Mouse (Mus musculus) liver, adult 2 months (tissue): Measurements from ENCODE around the gene Mapre3. TPM values are rescaled to one million over a fixed set of nuclear protein-coding genes. Genes with fewer than 3 reads are reported as not detected.

Source experiments
- DNase-seq: peaks from one replicate; pipeline ENCODE4 v3.0.0-alpha.2; 2011; ENCODE audit warnings: low read depth, low spot score; ENCODE audit errors: extremely low read depth
- H3K27ac ChIP-seq: fragments of 200-500 bp; replicated peaks from 2 replicates; pipeline ENCODE4 v1.5.1; 2012; ENCODE audit warnings: low read depth, mild to moderate bottlenecking, control low read depth, inconsistent platforms, low read length; ENCODE audit not compliant: insufficient read depth
- H3K27me3 ChIP-seq: fragments of 200-500 bp; 2 replicates; pipeline ENCODE4 v1.6.1; 2012; ENCODE audit warnings: mild to moderate bottlenecking, moderate library complexity, low read length, inconsistent platforms; ENCODE audit not compliant: control insufficient read depth, insufficient read depth
- H3K36me3 ChIP-seq: fragments of 200-500 bp; 2 replicates; pipeline ENCODE4 v1.6.1; 2012; ENCODE audit warnings: low read length, inconsistent platforms; ENCODE audit not compliant: control insufficient read depth, insufficient read depth
- H3K4me1 ChIP-seq: fragments of 200-500 bp; 2 replicates; pipeline ENCODE4 v1.6.1; 2011; ENCODE audit warnings: low read length; ENCODE audit not compliant: control insufficient read depth, insufficient read depth
- H3K4me3 ChIP-seq: fragments of 200-500 bp; 2 replicates; pipeline ENCODE4 v1.5.1; 2011; ENCODE audit warnings: low read depth, mild to moderate bottlenecking, control low read depth, low read length, moderate library complexity; ENCODE audit not compliant: insufficient read depth
- H3K79me2 ChIP-seq: fragments of 200-500 bp; 2 replicates; pipeline ENCODE4 v1.6.1; 2012; ENCODE audit warnings: inconsistent platforms, mild to moderate bottlenecking, low read length, moderate library complexity; ENCODE audit not compliant: control insufficient read depth, insufficient read depth
- H3K9ac ChIP-seq: fragments of 200-500 bp; 2 replicates; pipeline ENCODE4 v1.6.1; 2012; ENCODE audit warnings: low read depth, mild to moderate bottlenecking, control low read depth, inconsistent platforms, low read length
- CTCF ChIP-seq: fragments of 200-500 bp; IDR thresholded peaks from 2 replicates; pipeline ENCODE4 v1.5.1; 2011; ENCODE audit warnings: low read depth, low read length, control low read depth
- POLR2A ChIP-seq: fragments of 200-500 bp; IDR thresholded peaks from 2 replicates; pipeline ENCODE4 v1.6.1; 2011; ENCODE audit warnings: low read length, control low read depth; ENCODE audit not compliant: insufficient read depth; ENCODE audit errors: extremely low read depth
- WGBS: fragments of 180-500 bp; shearing (Covaris S2); methylation state at CpG from one replicate; pipeline ENCODE4 v1.1.7; 2018; 5-methylcytosine and 5-hydroxymethylcytosine counted together
- polyA plus RNA-seq: library from polyadenylated mRNA; depleted of rRNA; stranded (reverse); fragments of >200 nt; gene quantifications from 2 replicates; pipeline ENCODE4 v1.2.3, GENCODE M21; 2012
- total RNA-seq: library from RNA; depleted of rRNA; stranded (reverse); fragments of >200 nt; gene quantifications from 2 replicates; pipeline ENCODE4 v1.2.3, GENCODE M21; 2014

Mapre3 gene
- total and polyA plus RNA-seq, 2 experiments: 5.7 to 48.5 TPM

GRCm38 (mm10) chr5:30866871-30867270 lies 52.4 kb downstream of the Mapre3 start:
- WGBS: 91% methylated on average over 3 of the region's 3 CpGs
- no peak overlapping the region for H3K27ac ChIP-seq
- TF ChIP-seq POLR2A (no peak), CTCF (no peak)
- peaks cover 4% of the 10 kb centered on the region; the same call in 1 of the 2 replicates for H3K4me1 ChIP-seq
- H3K36me3 ChIP-seq: peaks cover 16% of the 10 kb centered on the region
- H3K27me3 ChIP-seq: no peaks in the 10 kb centered on the region
- peaks cover 6% of the 10 kb centered on the region; the same call in 1 of the 2 replicates for H3K79me2 ChIP-seq
- H3K4me3 ChIP-seq: no peak overlapping the region
- H3K9ac ChIP-seq: no peak overlapping the region
- no peak for DNase-seq

DNA sequence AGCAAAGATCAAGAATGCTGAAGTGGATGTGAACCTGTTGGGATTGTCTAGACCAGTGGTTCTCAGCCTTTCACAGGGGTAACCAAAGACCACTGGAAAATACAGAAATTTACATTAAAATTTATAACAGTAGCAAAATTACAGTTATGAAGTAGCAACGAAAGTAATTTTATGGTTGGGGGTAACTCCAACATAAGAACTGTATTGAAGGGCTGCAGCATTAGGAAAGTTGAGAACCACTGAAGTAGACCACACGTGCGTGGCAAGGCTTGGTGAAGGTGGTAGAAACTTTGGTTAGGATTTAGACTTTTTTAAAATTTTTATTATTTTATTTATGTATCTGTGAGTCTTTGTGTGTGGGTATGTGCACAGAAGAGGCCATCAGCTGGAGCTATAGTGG lies 53.3 kb downstream of the Mapre3 start, which contains the start of gene Tmem214:
Gene Tmem214, plus strand, starts transcription at position 301 of the 400 bp plus-strand sequence.
- no peak for DNase-seq
- no peak for TF ChIP-seq CTCF
- TF ChIP-seq POLR2A: no peak
- Histone ChIP-seq H3K79me2 (peaks cover 6% of the 10 kb centered on the region; the same call in 1 of the 2 replicates), H3K9ac (no peak within 1 kb of the TSS), H3K27me3 (no peaks in the 10 kb centered on the region), H3K27ac (no peak within 1 kb of the TSS; the same call in 1 of the 2 replicates), H3K4me3 (no peak within 1 kb of the TSS), H3K36me3 (peaks cover 14% of the 10 kb centered on the region; the same call in 1 of the 2 replicates), H3K4me1 (peaks cover 4% of the 10 kb centered on the region; the same call in 1 of the 2 replicates)
- WGBS: 98% methylated on average over 3 of the region's 3 CpGs

DNA sequence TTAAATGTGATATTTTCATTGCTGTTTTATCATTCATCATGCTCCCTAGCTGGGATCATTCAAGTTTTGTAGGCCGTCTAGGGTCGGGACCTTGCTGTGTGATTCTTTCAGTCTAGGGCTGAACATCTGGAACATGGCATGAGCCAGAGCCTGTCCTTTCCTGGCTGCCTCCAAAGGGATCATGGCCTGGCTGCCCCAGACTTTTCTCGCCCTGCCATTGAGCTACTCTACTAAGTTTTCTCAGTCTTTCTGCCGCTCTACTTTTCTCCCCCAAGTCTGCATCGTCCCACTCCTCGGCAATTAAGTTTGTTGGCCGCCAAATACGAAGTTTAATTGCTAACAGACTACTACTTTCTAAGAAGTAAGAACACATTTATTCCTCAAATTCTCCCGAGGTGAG lies 54.5 kb downstream of the Mapre3 start:
- Histone ChIP-seq H3K4me3 (peak overlapping the region; percentile 80; the same call in 1 of the 2 replicates), H3K27me3 (no peaks in the 10 kb centered on the region), H3K27ac (peak overlapping the region; percentile 25), H3K36me3 (peaks cover 23% of the 10 kb centered on the region), H3K79me2 (peaks cover 6% of the 10 kb centered on the region; the same call in 1 of the 2 replicates), H3K4me1 (peaks cover 4% of the 10 kb centered on the region; the same call in 1 of the 2 replicates), H3K9ac (peak overlapping the region; percentile 17; the same call in 1 of the 2 replicates)
- peak; percentile 41 for DNase-seq
- 16% methylated on average over 9 of the region's 9 CpGs for WGBS
- TF ChIP-seq CTCF (no peak), POLR2A (no peak)

DNA sequence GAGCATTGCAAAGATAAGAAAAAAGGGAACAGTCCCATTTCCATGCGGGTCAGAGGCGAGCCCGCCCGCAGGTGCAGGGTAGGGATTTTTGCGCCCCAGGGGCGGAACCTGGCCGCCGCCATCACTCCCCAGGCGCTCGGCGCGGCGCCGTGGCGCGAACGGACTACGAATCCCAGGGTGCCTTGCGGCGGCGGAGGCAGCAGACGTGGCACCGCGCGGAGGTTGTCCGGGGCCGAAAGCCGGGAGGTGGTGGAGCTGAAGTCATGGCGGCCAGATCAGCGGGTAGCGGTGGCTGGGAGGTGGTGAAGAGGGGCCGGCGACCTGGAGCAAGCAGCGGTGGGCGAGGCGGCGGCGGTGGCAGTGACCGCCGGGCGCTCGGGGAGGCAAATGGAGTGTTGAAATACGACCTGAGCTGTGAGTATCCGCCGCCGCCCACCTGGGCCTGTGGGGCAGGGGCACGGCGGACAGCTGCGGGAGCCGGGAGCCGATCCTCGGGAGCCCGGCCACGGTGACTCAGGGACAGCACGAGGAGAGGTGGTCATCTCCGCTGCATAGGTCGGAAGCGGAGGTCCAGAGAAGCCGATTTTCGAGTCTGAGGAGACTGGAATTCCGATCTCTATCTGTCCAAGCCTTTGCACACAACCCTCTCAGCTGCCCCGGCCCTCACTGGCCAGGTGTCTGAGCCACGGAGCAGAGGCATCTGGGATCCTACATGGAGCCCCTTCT lies 55.1 kb downstream of the Mapre3 start:
- WGBS: under 1% methylated on average over 58 of the region's 63 CpGs
- TF ChIP-seq CTCF: no peak
- peak; percentile 85 for TF ChIP-seq POLR2A
- peak overlapping the region; percentile 58 for H3K27ac ChIP-seq
- peaks cover 6% of the 10 kb centered on the region; the same call in 1 of the 2 replicates for H3K79me2 ChIP-seq
- peaks cover 28% of the 10 kb centered on the region for H3K36me3 ChIP-seq
- peak; percentile 66 for DNase-seq
- H3K9ac ChIP-seq: peak overlapping the region; percentile 95
- H3K4me3 ChIP-seq: peak overlapping the region; percentile 80
- peaks cover 4% of the 10 kb centered on the region; the same call in 1 of the 2 replicates for H3K4me1 ChIP-seq
- H3K27me3 ChIP-seq: no peaks in the 10 kb centered on the region

GRCm38 (mm10) chr5:30870131-30870406 lies 55.6 kb downstream of the Mapre3 start:
- H3K4me3 ChIP-seq: peak overlapping the region; percentile 80
- WGBS: 8% methylated on average over 2 of the region's 2 CpGs

More at GRCm38 (mm10) chr5:30870131-30870406, 55.6 kb downstream of the Mapre3 start:
- peak overlapping the region; percentile 58 for H3K27ac ChIP-seq
- peaks cover 6% of the 10 kb centered on the region; the same call in 1 of the 2 replicates for H3K79me2 ChIP-seq
- H3K36me3 ChIP-seq: peaks cover 32% of the 10 kb centered on the region
- H3K27me3 ChIP-seq: no peaks in the 10 kb centered on the region
- H3K9ac ChIP-seq: peak overlapping the region; percentile 95
- DNase-seq: no peak
- H3K4me1 ChIP-seq: peaks cover 4% of the 10 kb centered on the region; the same call in 1 of the 2 replicates
- TF ChIP-seq CTCF: no peak
- no peak for TF ChIP-seq POLR2A
